ENCODE assay signal across 18 mouse cellular contexts in genomic region chr13:41760484-41760883, GRCm38 (mm10).
DNase-seq lines count a peak whose midpoint lies in the region; ATAC-seq lines count a peak whose summit lies in the region.
"Had no signal": no experiment of that assay in that cellular context is flagged by ENCODE, and none has a peak within 500 bp of the region (broad histone marks: within the 10 kb centered on the region; RNA-seq: fewer than 3 reads in every experiment).

No protein-coding gene starts in this region.

- peaks cover 24% of the 10 kb centered on the region for H3K4me1 ChIP-seq in forebrain, embryonic 12.5 days
- H3K4me1 ChIP-seq in forebrain, embryonic 14.5 days (ENCODE audit: control insufficient read depth, insufficient read depth, low read length), result peaks cover 20% of the 10 kb centered on the region
- H3K4me1 ChIP-seq: heart, embryonic 13.5 days; megakaryocyte, embryonic 14.5 days had no signal

- H3K36me3 ChIP-seq in forebrain, embryonic 12.5 days (replicated peaks), result no peaks in the 10 kb centered on the region
- no peaks in the 10 kb centered on the region for H3K36me3 ChIP-seq in forebrain, embryonic 14.5 days (ENCODE audit: control insufficient read depth, insufficient read depth, low read length)
- H3K36me3 ChIP-seq: forebrain, embryonic 15.5 days; heart, embryonic 13.5 days; limb, embryonic 13.5 days; neural tube, embryonic 12.5 days had no signal

- WGBS in forebrain, embryonic 12.5 days, result 32% methylated on average over 10 of the region's 10 CpGs
- 27% methylated on average over 10 of the region's 10 CpGs for WGBS in forebrain, embryonic 14.5 days

- no peaks in the 10 kb centered on the region for H3K9me3 ChIP-seq in forebrain, embryonic 12.5 days
- no peaks in the 10 kb centered on the region for H3K9me3 ChIP-seq in forebrain, embryonic 14.5 days (replicated peaks; ENCODE audit: control insufficient read depth, low read length)
- H3K9me3 ChIP-seq: forebrain, embryonic 15.5 days; heart, embryonic 13.5 days; limb, embryonic 13.5 days; neural tube, embryonic 12.5 days had no signal

- no peak overlapping the region for H3K4me2 ChIP-seq in forebrain, embryonic 12.5 days
- H3K4me2 ChIP-seq in forebrain, embryonic 14.5 days (ENCODE audit: low read length), result no peak overlapping the region
- H3K4me2 ChIP-seq: forebrain, embryonic 15.5 days; heart, embryonic 13.5 days; limb, embryonic 13.5 days; neural tube, embryonic 12.5 days had no signal

- no peak overlapping the region for H3K9ac ChIP-seq in forebrain, embryonic 12.5 days
- no peak overlapping the region for H3K9ac ChIP-seq in forebrain, embryonic 14.5 days (ENCODE audit: low read length)
- H3K9ac ChIP-seq: forebrain, embryonic 15.5 days; heart, embryonic 13.5 days; limb, embryonic 13.5 days; neural tube, embryonic 12.5 days had no signal

- intact Hi-C loops in gastrocnemius, postnatal 36 days (cut with DNase I), result no loop called here

- DNase-seq in forebrain, embryonic 14.5 days (ENCODE audit: low spot score), result no peak
- DNase-seq in Muller cell, postnatal 12 days (ENCODE audit: inconsistent ontology term), result peak; percentile 16
- peak; percentile 40 for DNase-seq in cerebellum, adult 9-11 months
- peak; percentile 18 to 30 for DNase-seq in gastrocnemius, postnatal 36 days
- DNase-seq in B cell, adult 2 months, result no peak
- no peak for DNase-seq in lung, postnatal 36 days
- DNase-seq in yolk sac, embryonic 10.5 days (ENCODE audit: low spot score), result no peak
- DNase-seq: kidney, adult 2 months; lung, adult 2 months; thymus, postnatal 14 days had no signal

- H3K27me3 ChIP-seq in forebrain, embryonic 12.5 days, result no peaks in the 10 kb centered on the region
- H3K27me3 ChIP-seq in forebrain, embryonic 14.5 days (replicated peaks; ENCODE audit: control insufficient read depth, insufficient read depth, low read length), result no peaks in the 10 kb centered on the region
- H3K27me3 ChIP-seq: forebrain, embryonic 15.5 days; heart, embryonic 13.5 days; limb, embryonic 13.5 days; megakaryocyte, embryonic 14.5 days; neural tube, embryonic 12.5 days had no signal

- H3K4me3 ChIP-seq in forebrain, embryonic 12.5 days (replicated peaks), result no peak overlapping the region
- no peak overlapping the region for H3K4me3 ChIP-seq in forebrain, embryonic 14.5 days (ENCODE audit: low read depth, low read length)
- H3K4me3 ChIP-seq: forebrain, embryonic 15.5 days; heart, embryonic 13.5 days; left cerebral cortex, adult 2 months; limb, embryonic 13.5 days; megakaryocyte, embryonic 14.5 days; neural tube, embryonic 12.5 days had no signal

- no peak for ATAC-seq in forebrain, embryonic 12.5 days (ENCODE audit: low FRiP score)
- no peak; the same call in 1 of the 2 replicates for ATAC-seq in forebrain, embryonic 14.5 days
- ATAC-seq: forebrain, embryonic 15.5 days; hindbrain, embryonic 16.5 days had no signal

- H3K27ac ChIP-seq in forebrain, embryonic 12.5 days, result 0 out of 2 replicates have a peak overlapping the region, but pooled peaks have one; percentile 36
- H3K27ac ChIP-seq in forebrain, embryonic 14.5 days (ENCODE audit: low read depth, low read length), result no peak overlapping the region
- H3K27ac ChIP-seq: heart, embryonic 13.5 days; left cerebral cortex, adult 2 months; limb, embryonic 13.5 days; neural tube, embryonic 12.5 days had no signal

Comparison
In these comparisons a context has a peak if more than half of its experiments do, and no peak if none do; other contexts are left out.
1. DNase-seq: peak in Muller cell, postnatal 12 days (single experiment), cerebellum, adult 9-11 months (single experiment) and gastrocnemius, postnatal 36 days (2 of 2); none in forebrain, embryonic 14.5 days (single experiment), B cell, adult 2 months (0 of 2), lung, postnatal 36 days (single experiment) and yolk sac, embryonic 10.5 days (single experiment).